Mouse (Mus musculus) hindbrain, postnatal 0 days (tissue): ENCODE data around the gene Spata25. TPM values are rescaled to one million over a fixed set of nuclear protein-coding genes. Genes with fewer than 3 reads are reported as not detected.
A peak's percentile ranks its signal among the peaks of the same experiment; 100 is the strongest.

Source experiments
- ATAC-seq: fragments of 200-750 bp; cut with Nextera tagmentation; 2 replicates; pipeline ENCODE4 v1.8.0; 2017; ENCODE audit warnings: mild to moderate bottlenecking, moderate TSS enrichment, moderate library complexity
- DNase-seq: peaks from one replicate; pipeline ENCODE4 v3.0.0-alpha.2; 2015; ENCODE audit warnings: low spot score
- H3K27ac ChIP-seq: fragments of 300-500 bp; sonication (generic); 2 replicates; pipeline ENCODE4 v1.5.1; 2014; ENCODE audit warnings: mild to moderate bottlenecking
- H3K27me3 ChIP-seq: fragments of 300-500 bp; sonication (generic); 2 replicates; pipeline ENCODE4 v1.6.1; 2014; ENCODE audit warnings: low read length, mixed read lengths; ENCODE audit not compliant: insufficient read depth
- H3K36me3 ChIP-seq: fragments of 300-500 bp; sonication (generic); 2 replicates; pipeline ENCODE4 v1.6.1; 2014; ENCODE audit warnings: low read length, mixed read lengths; ENCODE audit not compliant: insufficient read depth
- H3K4me1 ChIP-seq: fragments of 300-500 bp; sonication (generic); 2 replicates; pipeline ENCODE4 v1.6.1; 2014; ENCODE audit warnings: antibody characterized with exemption, low read length, mixed read lengths; ENCODE audit not compliant: insufficient read depth
- H3K4me2 ChIP-seq: fragments of 300-500 bp; sonication (generic); 2 replicates; pipeline ENCODE4 v1.6.1; 2014; ENCODE audit warnings: low read depth, mild to moderate bottlenecking, low read length, moderate library complexity, mixed read lengths
- H3K4me3 ChIP-seq: fragments of 300-500 bp; sonication (generic); 2 replicates; pipeline ENCODE4 v1.5.1; 2014; ENCODE audit warnings: low read length
- H3K9ac ChIP-seq: fragments of 300-500 bp; sonication (generic); replicated peaks from 2 replicates; pipeline ENCODE4 v1.6.1; 2014; ENCODE audit warnings: mild to moderate bottlenecking, low read length, moderate library complexity, mixed read lengths
- H3K9me3 ChIP-seq: fragments of 300-500 bp; sonication (generic); 2 replicates; pipeline ENCODE4 v1.6.1; 2016; ENCODE audit warnings: low read length, mixed read lengths
- CTCF ChIP-seq: IDR thresholded peaks from 2 replicates; pipeline ENCODE4 v1.5.1; 2016; ENCODE audit warnings: antibody characterized with exemption, control low read depth, low read depth
- WGBS: fragments of 180-500 bp; shearing (Covaris S2); extraction: QIAGEN DNeasy Blood & Tissue Kit; methylation state at CpG from one replicate; pipeline ENCODE4 v1.1.7; 2014; 5-methylcytosine and 5-hydroxymethylcytosine counted together
- polyA plus RNA-seq: library from polyadenylated mRNA; unstranded; fragments of >200 nt; fragmentation: Nextera tagmentation; extraction: Ambion mirVana; gene quantifications from 2 replicates; pipeline ENCODE4 v1.2.1, GENCODE M21; 2015
- total RNA-seq: library from RNA; depleted of rRNA; stranded (reverse); fragments of >200 nt; gene quantifications from 2 replicates; pipeline ENCODE4 v1.2.3, GENCODE M21; 2014

Gene Spata25
- total and polyA plus RNA-seq, 2 experiments from 2014 or later: not detected

- Histone ChIP-seq H3K9me3 (no peaks in the 10 kb centered on the region), H3K27me3 (no peaks in the 10 kb centered on the region), H3K36me3 (peaks cover 36% of the 10 kb centered on the region; the same call in 1 of the 2 replicates), H3K27ac (no peak overlapping the region; the same call in 1 of the 2 replicates), H3K9ac (no peak overlapping the region), H3K4me3 (no peak overlapping the region), H3K4me2 (no peak overlapping the region), H3K4me1 (no peaks in the 10 kb centered on the region)
- WGBS: 88% methylated on average over 12 of the region's 12 CpGs
- ATAC-seq: no peak; the same call in 1 of the 2 replicates
- DNase-seq: no peak
- TF ChIP-seq CTCF: no peak
Observed at GRCm38 (mm10) chr2:164792400-164793190, 35.7 kb downstream of the Spata25 start.

- Histone ChIP-seq H3K9me3 (no peaks in the 10 kb centered on the region), H3K4me3 (no peak overlapping the region), H3K4me2 (no peak overlapping the region), H3K27ac (no peak overlapping the region), H3K9ac (no peak overlapping the region), H3K27me3 (no peaks in the 10 kb centered on the region), H3K4me1 (no peaks in the 10 kb centered on the region; the same call in 1 of the 2 replicates), H3K36me3 (peaks cover 33% of the 10 kb centered on the region; the same call in 1 of the 2 replicates)
- DNase-seq (no peak), ATAC-seq (no peak)
- TF ChIP-seq CTCF: no peak
- WGBS: 78% methylated on average over 18 of the region's 18 CpGs
Observed at GRCm38 (mm10) chr2:164791841-164792261, 36.5 kb downstream of the Spata25 start.

- H3K27me3 ChIP-seq: no peaks in the 10 kb centered on the region
- no peak overlapping the region for H3K27ac ChIP-seq
- peaks cover 28% of the 10 kb centered on the region; the same call in 1 of the 2 replicates for H3K36me3 ChIP-seq
- no peak for TF ChIP-seq CTCF
- no peak overlapping the region for H3K9ac ChIP-seq
- H3K4me3 ChIP-seq: no peak overlapping the region
- WGBS: 88% methylated on average over 4 of the region's 4 CpGs
- DNase-seq (no peak), ATAC-seq (no peak)
- H3K4me2 ChIP-seq: no peak overlapping the region
- no peaks in the 10 kb centered on the region for H3K9me3 ChIP-seq
- H3K4me1 ChIP-seq: no peaks in the 10 kb centered on the region; the same call in 1 of the 2 replicates
Observed at GRCm38 (mm10) chr2:164790451-164790850, 37.9 kb downstream of the Spata25 start.

GRCm38 (mm10) chr2:164788411-164788810 is 39.9 kb downstream of the Spata25 start:
- no peak for TF ChIP-seq CTCF
- Histone ChIP-seq H3K4me2 (no peak overlapping the region), H3K27me3 (no peaks in the 10 kb centered on the region), H3K36me3 (peaks cover 21% of the 10 kb centered on the region; the same call in 1 of the 2 replicates), H3K9me3 (no peaks in the 10 kb centered on the region), H3K9ac (no peak overlapping the region), H3K4me1 (no peaks in the 10 kb centered on the region; the same call in 1 of the 2 replicates), H3K27ac (no peak overlapping the region), H3K4me3 (no peak overlapping the region)
- no peak for DNase-seq
- 77% methylated on average over 4 of the region's 4 CpGs for WGBS
- ATAC-seq: no peak

GRCm38 (mm10) chr2:164787779-164788178 is 40.6 kb downstream of the Spata25 start:
- peaks cover 18% of the 10 kb centered on the region; the same call in 1 of the 2 replicates for H3K36me3 ChIP-seq
- no peaks in the 10 kb centered on the region; the same call in 1 of the 2 replicates for H3K4me1 ChIP-seq
- no peaks in the 10 kb centered on the region for H3K9me3 ChIP-seq
- H3K4me2 ChIP-seq: peak overlapping the region; percentile 93
- H3K9ac ChIP-seq: no peak overlapping the region
- 79% methylated on average over 10 of the region's 10 CpGs for WGBS
- no peaks in the 10 kb centered on the region for H3K27me3 ChIP-seq
- H3K4me3 ChIP-seq: no peak overlapping the region
- no peak for ATAC-seq
- DNase-seq: no peak
- no peak overlapping the region for H3K27ac ChIP-seq
- no peak for TF ChIP-seq CTCF

GRCm38 (mm10) chr2:164787032-164787431 is 41.3 kb downstream of the Spata25 start:
- Histone ChIP-seq H3K4me3 (peak overlapping the region; percentile 75), H3K4me1 (no peaks in the 10 kb centered on the region; the same call in 1 of the 2 replicates), H3K27me3 (no peaks in the 10 kb centered on the region), H3K4me2 (peak overlapping the region; percentile 93), H3K27ac (peak overlapping the region; percentile 89; the same call in 1 of the 2 replicates), H3K9me3 (no peaks in the 10 kb centered on the region), H3K9ac (peak overlapping the region; percentile 92; the same call in 1 of the 2 replicates), H3K36me3 (peaks cover 11% of the 10 kb centered on the region; the same call in 1 of the 2 replicates)
- ATAC-seq (no peak), DNase-seq (no peak)
- TF ChIP-seq CTCF: no peak
- 79% methylated on average over 3 of the region's 3 CpGs for WGBS
